Mouse (Mus musculus): ENCODE results near the gene Itga8. TPM values are rescaled to one million over a fixed set of nuclear protein-coding genes. Genes with fewer than 3 reads are reported as not detected.

The Itga8 gene
- total RNA-seq (2022), result 1 to 10 TPM; 2.8 to 7.7 (median 3.9) TPM

DNA sequence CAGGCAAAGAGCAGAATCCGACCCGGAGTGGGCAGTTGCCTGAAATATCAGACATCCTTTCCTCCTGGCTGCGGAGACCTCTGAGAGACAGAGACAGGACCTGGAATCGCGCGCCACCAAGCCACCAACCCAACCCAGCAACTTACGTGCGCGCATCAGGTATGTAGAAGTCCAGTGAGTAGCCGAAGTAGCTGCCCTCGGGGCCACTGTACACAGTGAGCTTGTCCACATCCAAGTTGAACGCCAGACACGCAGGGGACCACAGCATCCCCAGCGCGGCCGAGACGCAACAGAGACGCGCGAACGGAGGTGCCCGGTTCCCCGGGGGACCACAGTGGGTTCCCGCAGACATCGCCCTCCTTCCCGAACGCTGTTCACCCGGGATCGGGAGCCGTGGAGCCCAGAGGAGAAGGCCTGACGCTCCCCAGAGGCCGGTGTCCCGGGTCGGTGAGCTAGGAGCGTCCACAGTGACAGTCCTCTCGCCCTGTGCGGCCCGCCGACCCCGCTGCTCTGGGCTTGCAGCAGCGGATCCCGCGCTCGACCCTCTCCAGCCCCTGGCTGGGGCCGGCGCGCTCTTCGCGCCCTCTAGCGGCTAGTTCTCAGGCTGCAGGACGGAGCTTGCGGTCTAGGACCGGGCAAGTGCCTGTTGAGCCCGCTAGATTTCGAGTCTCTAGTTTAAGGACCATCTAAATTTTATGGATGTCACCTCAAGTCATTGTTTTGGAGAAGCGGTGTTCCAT, at the start of gene Itga8:
Gene Itga8 (minus strand): TSS at position 492 of the 740 bp plus-strand sequence.
- DNase-seq (ENCODE audit: low spot score), result peak; percentile 61

DNA sequence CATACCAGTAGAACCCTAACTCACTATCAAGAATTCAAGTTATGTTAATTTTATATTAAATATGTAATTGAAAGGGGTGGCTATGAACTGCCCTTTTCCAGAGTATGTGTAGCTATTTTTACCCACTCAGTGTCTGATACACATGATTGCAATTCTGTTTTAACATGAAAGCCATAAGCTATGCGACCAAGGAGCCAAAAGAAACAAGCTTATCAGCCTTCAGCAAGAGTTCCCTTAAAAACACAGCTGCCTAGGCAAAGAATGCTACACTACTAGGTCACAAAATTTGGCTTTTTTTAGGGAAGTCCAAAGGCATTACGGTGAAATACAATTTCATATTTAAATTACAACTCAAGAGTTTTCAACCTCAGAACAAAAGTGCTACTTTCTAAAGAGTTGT, 47.2 kb upstream of the Itga8 start:
- no peak for DNase-seq (ENCODE audit: low spot score)

DNA sequence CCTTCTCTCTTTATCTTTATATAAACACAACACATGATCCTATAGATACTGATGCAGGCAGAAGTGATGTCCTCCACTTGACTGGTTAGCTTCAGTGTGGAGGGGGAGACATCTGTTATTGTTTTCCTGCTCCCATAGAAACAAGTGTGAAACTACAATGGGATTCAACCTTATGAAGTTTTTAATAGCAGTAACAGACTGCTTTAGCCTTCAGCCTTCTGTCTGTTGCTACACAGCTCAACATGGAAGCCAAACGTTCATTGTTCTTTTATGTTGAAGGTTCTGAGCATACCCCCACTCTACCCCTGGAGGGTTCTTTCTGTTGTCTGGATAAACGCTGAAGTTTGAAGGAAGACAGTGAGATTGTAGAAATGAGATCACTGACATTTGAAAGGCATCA, 30.2 kb upstream of the Itga8 start:
- DNase-seq (ENCODE audit: low spot score), result no peak

DNA sequence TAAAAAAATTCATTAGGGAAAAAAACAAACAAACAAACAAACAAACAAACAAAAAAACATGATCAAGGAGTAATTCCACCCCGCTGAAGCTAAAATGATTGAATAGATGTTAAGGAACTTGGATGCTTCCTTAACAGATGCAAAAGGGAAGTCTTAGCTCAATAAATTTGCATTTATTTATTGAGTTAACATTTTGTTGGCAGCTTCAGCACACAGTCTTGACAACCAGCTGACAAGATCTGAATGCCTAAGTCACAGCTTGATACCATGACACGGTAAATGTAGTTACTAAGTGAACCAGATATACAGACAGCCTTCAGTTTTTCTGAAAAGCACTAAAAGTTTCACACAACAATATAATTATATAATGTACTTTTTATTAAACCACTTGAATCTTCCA, 27.9 kb upstream of the Itga8 start:
- DNase-seq (ENCODE audit: low spot score), result no peak

DNA sequence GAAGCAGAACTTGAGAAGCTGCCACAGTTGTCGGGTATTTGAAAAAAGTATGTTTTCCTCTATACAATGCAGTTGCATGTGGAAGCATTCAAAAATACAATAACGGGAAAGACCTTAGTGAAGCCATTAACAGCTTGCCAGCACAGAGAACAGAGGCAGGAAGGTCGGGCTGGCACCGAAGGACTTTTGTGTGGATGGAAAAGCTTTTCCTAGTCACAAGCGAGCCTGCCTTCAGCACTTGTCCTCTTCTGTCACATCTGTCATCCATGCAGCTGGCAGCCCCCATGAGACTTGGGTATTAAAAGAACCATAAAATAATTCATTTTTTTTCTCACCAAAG, 27.3 kb upstream of the Itga8 start:
- DNase-seq (ENCODE audit: low spot score), result no peak

DNA sequence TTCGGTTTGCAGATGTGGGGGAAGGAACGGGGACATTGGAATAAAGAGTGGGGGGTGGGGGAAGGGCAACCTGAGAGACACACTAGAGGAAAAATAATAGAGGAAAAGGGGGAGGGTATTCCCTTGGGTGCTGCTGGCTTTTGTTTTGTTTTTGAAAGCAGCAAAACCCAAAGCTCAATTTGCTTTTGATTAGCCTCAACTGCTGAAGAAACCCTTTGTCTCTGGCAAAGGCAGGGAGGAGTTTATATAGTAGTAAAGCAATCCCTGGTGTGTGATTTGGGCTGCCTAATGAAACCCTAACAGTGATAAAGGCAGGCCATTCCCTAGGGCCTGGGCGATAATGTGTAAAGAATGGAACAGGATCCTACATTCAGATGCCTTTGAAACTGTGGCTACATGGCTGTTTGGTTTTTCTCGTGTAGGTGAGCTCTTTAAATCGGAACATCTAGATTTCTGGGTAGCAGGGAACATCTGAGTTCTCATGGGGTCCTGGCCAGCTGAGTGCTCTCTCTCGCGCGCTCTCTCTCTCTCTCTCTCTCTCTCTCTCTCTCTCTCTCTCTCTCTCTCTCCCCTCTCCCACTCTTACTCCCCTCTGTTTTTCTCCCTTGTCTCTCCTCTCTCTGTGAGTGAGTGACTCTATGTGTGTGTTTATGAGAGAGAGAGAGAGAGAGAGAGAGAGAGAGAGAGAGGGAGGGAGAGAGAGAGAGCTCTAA, 26.8 kb upstream of the Itga8 start:
- no peak for DNase-seq (ENCODE audit: low spot score)

DNA sequence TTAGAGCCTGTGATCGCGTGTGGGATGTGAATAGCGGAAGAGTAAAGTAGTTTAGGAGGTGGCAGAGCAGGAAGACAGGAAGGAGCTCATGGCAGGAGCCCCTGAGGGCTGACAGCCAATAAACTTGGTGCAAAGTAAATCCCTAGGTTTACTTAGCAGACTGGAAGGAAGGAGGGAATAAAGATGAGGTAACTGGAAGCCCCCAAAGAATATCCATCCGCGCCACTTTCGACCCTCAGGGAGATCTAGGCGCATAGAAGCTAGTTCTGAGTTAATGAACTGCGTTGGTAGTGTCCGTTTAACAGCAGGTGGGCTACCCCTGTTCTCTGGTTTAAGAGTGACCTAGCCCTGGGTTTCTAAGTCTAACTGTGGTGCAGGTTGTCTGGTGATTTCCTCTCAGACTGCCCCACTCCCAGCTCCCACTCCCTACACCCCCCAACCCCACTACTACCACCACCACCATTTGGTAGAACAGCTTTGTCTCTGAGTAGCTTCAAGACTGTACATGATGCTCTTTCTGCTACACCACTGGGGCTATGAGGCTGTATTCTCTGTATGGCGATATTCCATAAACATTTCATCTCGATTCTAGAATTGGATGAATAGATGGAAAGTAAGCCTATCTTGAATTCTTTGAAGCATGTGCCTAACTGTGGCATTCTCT, 26.1 kb upstream of the Itga8 start:
- DNase-seq (ENCODE audit: low spot score), result no peak

DNA sequence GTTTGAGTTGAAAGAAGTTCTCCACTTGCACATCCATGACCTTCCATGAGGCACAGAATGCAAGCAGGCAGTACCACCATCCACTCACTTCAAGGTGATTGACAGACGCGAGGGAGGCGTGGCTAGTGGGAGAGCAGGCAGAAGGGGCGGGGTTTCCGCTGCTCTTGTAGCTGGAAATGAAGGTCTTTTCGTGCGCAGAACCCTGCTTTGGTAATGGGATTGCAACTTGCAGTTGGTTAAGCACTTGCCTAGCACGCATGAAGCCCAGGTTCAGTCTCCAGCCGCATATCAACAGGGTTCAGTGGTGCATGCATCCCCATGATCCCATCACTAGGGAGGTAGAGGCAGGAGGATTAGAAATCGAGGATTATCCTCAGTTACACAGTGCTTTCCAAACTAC, 25.5 kb upstream of the Itga8 start:
- no peak for DNase-seq (ENCODE audit: low spot score)

DNA sequence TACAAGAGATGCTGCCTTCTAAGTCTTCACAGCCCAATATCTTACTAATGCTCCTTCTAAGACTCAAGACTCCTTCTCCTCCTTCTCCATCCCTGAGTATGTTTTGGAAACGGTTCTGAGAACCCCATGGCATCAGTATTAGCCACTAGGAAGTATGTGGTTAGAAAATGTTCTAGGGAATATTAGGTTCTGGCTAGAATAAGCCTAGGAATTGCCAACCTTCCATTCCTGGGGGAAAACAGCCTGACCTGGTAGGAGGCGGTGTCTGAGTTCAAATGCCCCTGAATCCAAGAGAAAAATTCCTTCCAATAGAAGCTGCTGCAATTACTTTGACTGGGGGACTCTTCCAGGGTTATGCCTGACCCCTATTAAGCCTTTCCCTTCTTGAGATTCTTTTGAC, 24.1 kb upstream of the Itga8 start:
- peak; percentile 54 for DNase-seq (ENCODE audit: low spot score)

DNA sequence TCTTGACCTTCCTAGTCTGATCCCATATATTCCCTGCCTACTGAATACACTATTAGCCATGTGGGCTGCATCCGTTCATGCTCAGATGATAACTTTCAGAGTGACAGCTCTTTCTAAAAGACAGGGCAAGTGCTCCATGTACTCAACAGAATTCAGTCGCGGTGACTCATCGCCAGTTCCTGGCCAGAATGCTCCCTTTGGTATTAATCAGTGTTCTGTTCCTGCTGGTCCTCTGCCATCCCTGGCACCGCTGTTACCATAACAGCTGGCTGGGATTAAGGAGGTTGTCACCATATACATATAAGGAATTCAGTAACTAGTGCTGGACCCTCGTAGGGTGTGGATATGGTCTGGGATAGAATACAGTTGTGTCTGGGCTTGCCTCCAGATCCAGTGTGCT, 23.7 kb upstream of the Itga8 start:
- DNase-seq (ENCODE audit: low spot score), result peak; percentile 90

DNA sequence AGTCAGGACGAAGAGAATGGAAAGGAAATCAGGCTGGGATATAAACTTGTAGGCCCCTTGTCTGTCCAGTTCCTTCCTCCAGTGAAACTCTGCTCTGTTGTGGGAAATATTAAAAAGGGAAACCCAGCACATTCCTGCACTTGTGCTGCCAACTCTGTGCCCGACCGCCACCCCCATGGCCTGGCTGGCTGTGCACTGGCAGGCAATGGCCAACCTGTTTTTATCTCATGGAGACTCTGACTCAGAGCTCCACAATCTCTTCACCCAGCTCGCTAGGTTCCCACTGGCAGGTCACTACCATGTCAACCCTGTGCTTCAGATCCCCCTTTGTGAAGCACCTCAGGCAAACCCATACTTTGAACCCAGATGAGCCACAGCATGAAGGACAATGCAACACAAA, 19.2 kb upstream of the Itga8 start:
- DNase-seq (ENCODE audit: low spot score), result no peak

DNA sequence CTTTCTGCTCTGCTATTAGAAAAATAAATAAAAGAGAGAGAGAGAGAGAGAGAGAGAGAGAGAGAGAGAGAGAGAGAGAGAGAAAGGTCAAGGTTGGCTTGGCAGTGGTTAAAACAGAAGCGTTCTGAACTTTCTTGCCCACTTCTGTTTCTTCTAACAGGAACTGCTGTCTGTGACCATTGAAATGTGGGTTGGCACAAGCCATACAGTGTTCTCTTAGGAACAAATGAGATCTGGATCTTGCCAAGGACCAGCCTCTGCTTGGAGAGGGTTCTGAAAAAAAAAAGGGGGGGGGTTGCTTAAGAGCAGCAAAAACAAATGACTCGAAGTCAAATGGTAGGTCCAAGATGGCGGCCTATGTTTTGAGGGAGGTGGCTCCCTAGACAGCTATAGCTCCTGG, 17.0 kb upstream of the Itga8 start:
- no peak for DNase-seq (ENCODE audit: low spot score)

DNA sequence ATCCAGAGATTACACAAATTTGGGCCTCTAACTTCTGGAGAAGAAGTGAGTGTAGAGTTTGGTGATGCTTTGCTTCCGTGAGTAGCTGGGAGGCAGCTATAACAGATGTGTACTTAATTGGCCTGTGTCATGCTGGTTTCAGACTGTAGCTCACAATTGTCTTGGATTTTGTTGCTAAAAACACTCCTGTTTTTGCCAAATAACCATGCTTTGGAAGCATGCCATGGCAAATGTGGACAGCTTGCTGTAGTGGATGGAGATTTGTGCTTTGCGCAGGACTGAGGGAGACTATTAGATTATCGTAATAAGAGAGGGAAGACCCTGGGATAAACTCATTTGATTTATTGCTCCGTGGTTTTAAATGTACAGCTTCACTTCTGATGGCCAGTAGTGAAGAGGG, 16.3 kb upstream of the Itga8 start:
- DNase-seq (ENCODE audit: low spot score), result peak; percentile 50

DNA sequence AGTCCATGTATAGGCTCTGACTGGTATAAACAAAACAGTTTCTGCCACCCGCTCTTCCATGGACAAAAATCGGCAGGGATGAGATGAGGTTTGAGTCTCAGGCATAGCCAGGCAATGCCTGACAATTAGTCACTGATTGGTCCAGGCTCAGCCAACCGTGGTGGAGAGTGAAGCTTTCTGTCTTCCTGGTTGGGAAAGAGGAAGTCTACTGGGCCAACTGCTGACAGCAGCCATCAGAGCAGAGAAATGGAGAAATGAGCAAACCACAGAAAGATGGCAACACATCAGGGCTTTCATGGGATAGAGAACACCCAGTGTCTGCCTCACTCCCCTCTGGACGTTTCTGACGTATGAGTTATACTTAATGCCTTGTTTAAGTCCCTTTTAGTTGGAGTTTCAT, 15.6 kb upstream of the Itga8 start:
- DNase-seq (ENCODE audit: low spot score), result peak; percentile 68

DNA sequence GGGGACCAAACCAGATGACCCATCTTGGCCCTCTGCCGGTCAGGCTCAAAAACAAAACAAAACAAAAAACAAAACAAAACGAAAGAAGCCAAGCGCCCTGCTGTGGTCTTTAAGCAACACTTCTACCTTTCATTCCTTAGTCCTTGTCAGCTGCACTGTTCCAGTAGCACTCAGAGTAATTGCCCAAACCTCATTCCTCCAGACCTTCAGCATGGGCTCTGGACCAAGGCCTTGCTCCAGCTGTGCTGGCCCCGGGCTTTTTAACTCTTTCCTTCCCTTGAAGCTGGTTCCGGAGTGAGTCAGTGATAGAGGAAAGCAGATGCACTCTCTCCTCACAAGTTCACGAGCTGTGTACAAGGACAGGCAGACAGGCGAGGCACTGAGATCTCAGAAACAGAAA, 14.6 kb upstream of the Itga8 start:
- DNase-seq (ENCODE audit: low spot score), result peak; percentile 53

DNA sequence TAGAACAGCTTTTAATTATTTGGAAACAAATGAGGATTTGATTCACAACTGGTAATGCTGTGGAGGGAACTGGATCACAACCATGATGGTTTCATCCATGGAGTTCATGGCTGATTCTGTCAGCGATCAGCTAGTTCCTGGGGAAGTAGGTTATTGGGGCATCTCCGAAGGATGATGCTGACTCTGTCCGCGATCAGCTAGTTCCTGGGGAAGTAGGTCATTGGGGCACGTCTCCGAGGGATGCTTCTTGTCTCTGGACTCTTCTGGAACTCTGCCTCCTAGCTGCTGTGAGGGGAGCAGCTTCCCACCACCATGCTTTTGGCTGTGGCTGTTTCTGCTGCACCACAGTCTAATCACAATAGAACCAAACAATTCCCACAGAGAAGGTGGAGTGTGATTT, 12.3 kb upstream of the Itga8 start:
- no peak for DNase-seq (ENCODE audit: low spot score)

DNA sequence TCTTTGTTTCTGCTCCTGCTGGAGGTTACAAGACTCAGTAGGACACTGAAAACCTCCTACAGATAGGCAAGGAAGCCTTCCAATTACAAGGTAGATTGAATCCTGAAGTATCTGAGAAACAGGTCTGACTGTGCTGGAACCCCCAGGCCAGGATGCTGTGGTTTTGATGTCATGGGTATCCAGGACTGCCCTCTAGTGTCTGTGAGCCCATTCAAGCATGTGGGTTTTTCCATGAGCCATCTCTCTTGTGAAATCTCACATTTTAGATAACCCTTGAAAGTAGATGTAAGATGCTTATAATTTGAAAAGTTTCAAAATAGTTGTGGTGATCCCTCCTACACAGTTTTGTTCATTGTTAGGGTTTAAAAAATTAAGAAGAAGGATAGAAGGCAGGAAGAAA, 6.7 kb upstream of the Itga8 start:
- DNase-seq (ENCODE audit: low spot score), result no peak

DNA sequence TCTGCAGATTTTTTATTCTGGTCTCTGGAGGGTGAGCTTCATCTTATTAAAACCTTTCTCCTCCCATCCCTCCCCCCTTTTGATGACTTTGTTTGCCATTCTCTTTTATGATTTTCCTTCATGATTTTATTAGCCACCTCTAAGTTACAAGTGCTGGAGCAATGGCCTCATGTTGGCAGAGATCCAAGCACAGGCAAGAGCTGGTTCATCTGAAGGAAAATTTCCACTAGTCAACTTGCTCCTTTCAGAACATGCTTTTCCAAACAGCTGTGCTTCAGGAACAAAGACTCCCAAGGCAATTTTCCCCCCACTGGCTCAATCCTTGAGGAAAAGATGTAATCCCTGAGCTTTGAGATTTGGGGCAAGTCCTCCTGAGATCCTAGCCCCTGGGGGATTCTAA, 5.6 kb upstream of the Itga8 start:
- DNase-seq (ENCODE audit: low spot score), result peak; percentile 35

DNA sequence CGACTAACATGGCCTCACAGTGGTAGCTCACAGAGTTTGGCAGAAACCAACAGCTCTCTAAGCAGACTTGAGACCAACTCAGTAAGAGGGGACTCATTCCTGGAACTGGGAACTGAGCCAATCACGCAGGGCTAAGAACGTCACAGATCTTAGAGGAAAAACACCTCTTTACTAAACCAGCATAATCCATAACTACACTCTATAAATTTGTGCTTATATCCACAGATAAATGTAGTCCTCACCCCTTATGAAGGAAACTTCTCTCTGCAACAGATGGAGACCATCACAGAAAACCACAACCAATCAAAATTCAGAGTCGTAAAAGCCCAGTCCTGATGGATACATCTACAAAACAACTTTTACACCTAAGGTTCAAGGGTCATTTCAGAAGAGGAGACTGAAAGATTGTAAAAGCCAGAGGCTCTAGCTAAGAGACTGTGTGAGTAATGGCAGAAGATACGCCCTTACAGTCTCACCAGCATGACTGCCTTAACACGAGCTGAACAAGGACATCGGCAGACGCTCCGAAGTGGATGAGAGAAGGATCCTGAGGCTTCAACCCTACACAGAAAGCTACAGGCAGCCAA, 3.4 kb upstream of the Itga8 start:
- no peak for DNase-seq (ENCODE audit: low spot score)

DNA sequence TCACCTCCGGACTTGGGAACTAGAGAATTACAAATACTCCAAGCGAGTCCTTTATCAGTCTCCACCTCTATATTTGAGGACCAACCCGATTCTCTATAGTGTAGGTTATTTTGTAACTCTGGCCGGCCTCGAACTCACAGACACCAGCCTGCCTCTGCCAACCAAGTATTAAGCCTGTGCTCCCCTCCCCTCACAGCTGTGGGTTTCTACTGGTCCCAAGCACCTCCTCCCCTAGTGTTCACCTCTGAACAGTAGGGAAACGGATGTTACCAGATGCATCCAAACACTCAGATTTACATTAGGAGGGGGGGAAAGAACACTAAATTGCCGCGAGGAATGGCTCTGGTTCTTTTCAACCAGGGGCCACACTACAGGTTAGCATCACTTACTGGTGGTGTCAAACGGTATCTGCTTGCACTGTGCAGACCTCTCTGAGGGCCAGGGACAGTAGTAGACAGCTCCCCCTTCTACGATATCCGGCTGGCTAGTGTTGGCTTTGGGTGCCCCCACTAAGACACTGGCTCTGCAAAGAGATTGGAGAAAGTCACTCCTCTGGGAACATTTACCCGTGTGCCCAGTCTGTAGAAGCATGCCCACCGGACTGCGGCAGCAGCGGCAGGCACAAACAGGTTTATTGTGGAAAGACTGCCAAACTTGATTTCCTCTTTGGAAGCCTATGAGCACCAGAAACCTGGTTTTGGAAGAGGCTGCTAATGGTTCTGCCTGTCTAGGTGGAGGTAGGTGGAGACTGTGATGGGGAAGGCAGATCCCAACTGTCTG, 1.1 kb downstream of the Itga8 start:
- no peak for DNase-seq (ENCODE audit: low spot score)

DNA sequence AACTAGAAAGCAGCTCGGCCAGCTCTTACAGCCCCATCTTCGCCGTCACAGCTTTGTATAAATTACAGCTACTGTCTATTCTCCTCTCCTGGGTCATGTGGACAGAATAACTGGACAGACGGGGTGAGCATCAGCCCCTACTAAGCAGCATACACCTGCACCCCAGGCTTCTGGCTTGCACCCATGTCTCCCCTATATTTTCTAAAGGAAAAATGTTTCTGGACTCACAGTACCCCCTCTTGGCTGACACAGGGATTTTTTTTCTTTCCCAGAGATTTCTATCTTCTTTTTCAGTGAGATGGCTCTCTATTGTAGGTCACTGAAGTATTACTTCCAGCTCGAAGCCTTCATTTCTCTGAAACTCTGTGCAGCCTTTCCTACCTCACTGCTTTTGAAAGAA, 4.4 kb downstream of the Itga8 start:
- DNase-seq (ENCODE audit: low spot score), result no peak

DNA sequence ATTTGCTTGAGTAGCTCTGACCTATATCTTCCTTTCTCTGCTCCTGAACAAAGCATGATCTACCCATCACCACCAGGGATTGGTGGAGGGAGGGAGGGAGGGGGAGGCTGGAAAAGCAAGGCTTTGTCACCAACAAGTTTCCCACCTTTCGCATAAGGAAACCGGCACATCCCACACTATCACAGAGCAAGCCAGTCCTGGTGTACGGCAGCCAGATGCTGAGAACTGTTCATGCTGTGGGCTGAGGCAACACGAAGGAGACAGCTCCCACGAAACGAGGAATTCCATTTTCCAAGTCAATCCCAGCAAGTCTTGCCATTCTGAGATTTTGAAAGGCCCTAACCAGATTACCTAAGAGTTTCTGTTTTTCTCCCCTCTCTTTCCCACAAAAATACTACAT, 6.6 kb downstream of the Itga8 start:
- DNase-seq (ENCODE audit: low spot score), result no peak
